Mouse (Mus musculus): ENCODE data around the gene Cand2. TPM values are rescaled to one million over a fixed set of nuclear protein-coding genes. Genes with fewer than 3 reads are reported as not detected.

The Cand2 gene
- polyA plus RNA-seq, 1 experiment: 31.3 TPM

DNA sequence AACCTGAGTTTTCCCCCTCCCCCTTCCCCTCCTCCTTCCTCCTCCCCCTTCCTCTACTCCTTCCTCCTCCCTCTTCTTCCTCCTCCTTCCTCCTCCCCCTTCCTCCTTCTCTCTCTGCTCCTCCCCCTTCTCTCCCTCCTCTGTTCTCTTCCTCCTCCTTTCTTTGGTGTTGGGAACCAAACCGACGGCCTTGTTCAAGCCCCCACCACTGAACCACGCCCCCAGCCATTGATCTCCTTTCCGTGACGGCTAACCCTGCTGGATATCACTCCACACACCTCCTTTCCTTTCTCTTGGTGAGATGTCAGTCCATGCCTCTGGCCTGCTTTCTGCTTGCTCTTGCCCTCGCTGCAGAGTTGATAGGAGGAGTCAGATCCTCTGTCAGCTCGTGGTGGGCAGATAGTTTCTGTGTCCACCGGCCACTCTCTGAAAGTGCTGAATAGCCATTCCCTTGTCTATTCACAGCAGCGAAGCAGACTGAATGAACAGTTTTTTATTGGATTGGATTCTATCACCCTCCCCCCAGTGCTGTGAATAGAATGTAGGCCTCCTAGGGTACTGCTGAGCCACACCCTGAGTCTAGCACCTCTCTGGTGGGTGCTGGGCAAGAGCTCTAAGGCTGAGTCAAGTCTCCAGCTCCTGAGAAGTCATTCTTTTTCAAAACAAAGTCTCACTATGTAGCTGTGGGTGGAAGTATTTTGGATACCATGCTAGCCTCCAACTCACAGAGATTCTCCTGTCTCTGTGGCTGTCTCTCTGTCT is 12.2 kb upstream of the Cand2 start, which contains the start of gene Tmem40:
Tmem40 (minus strand) TSS at position 416 of the 762 bp plus-strand sequence.
- H3K79me2 ChIP-seq (ENCODE audit: control insufficient read depth, insufficient read depth): no peaks in the 10 kb centered on the region
- no peak within 1 kb of the TSS for H3K4me2 ChIP-seq (ENCODE audit: low read depth)
- H3K27me3 ChIP-seq (ENCODE audit: control insufficient read depth, insufficient read depth, insufficient read length): no peaks in the 10 kb centered on the region
- no peaks in the 10 kb centered on the region for H3K36me3 ChIP-seq (ENCODE audit: control insufficient read depth, insufficient read depth)
- no peak within 1 kb of the TSS for H3K4me3 ChIP-seq
- H3ac ChIP-seq (ENCODE audit: control insufficient read depth, insufficient read length): no peak within 1 kb of the TSS
- TF ChIP-seq MYOD1 (IDR thresholded peaks at IDR 0.05; ENCODE audit: control insufficient read depth in 1 of 3, insufficient read length in 2 of 3, low read depth in 2 of 3): no peak
- TF ChIP-seq TCF3 (IDR thresholded peaks at IDR 0.05; ENCODE audit: insufficient read length, low read depth): no peak
- TF ChIP-seq SRF (IDR thresholded peaks at IDR 0.05; ENCODE audit: control insufficient read depth, insufficient read length, low read depth): no peak
- no peak for TF ChIP-seq E2F4 (IDR thresholded peaks at IDR 0.05; ENCODE audit: insufficient read depth)
- TF ChIP-seq POLR2A (IDR thresholded peaks at IDR 0.05; ENCODE audit: insufficient read length, low read depth): no peak
- no peak for TF ChIP-seq CEBPB (IDR thresholded peaks at IDR 0.05; ENCODE audit: insufficient read depth, poor library complexity, severe bottlenecking)
- no peak for TF ChIP-seq POLR2AphosphoS2 (IDR thresholded peaks at IDR 0.05; ENCODE audit: insufficient read length, low read depth)
- no peak for TF ChIP-seq MAX (IDR thresholded peaks at IDR 0.05; ENCODE audit: low read depth)

GRCm38 (mm10) chr6:115764179-115764578 is 10.2 kb upstream of the Cand2 start:
- Histone ChIP-seq H3K4me3 (no peak overlapping the region), H3K36me3 (ENCODE audit: control insufficient read depth, insufficient read depth) (no peaks in the 10 kb centered on the region), H3ac (ENCODE audit: control insufficient read depth, insufficient read length) (no peak overlapping the region), H3K79me2 (ENCODE audit: control insufficient read depth, insufficient read depth) (no peaks in the 10 kb centered on the region), H3K27me3 (ENCODE audit: control insufficient read depth, insufficient read depth, insufficient read length) (no peaks in the 10 kb centered on the region), H3K4me2 (ENCODE audit: low read depth) (no peak overlapping the region)
- peak; percentile 74 for TF ChIP-seq USF1 (IDR thresholded peaks at IDR 0.05; ENCODE audit: low read depth)
- no peak for TF ChIP-seq E2F4 (IDR thresholded peaks at IDR 0.05; ENCODE audit: insufficient read depth)

DNA sequence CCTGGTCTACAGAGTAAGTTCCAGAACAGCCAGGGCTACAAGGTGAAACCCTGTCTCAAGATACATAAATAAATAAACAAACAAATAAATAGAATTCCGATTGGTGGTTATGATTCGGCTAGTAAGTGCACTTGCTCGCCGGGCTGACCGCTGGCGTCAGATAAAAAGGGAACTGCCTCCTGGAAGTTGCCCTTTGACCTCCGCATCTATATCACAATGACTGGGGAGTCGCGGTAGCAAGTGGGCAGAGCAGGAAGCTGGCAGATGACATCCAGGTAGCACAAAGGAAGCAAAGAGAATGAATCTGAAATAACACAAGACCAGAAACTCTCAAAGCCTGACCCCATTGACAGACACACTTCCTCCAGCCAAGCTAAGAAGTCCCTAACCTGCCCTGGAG is 7.0 kb upstream of the Cand2 start:
- no peaks in the 10 kb centered on the region for H3K36me3 ChIP-seq (ENCODE audit: control insufficient read depth, insufficient read depth)
- H3K79me2 ChIP-seq (ENCODE audit: control insufficient read depth, insufficient read depth): no peaks in the 10 kb centered on the region
- TF ChIP-seq TCF3 (IDR thresholded peaks at IDR 0.05; ENCODE audit: insufficient read length, low read depth) (no peak), MYOD1 (IDR thresholded peaks at IDR 0.05; ENCODE audit: control insufficient read depth in 1 of 3, insufficient read length in 2 of 3, low read depth in 2 of 3) (no peak), CEBPB (IDR thresholded peaks at IDR 0.05; ENCODE audit: insufficient read depth, poor library complexity, severe bottlenecking) (no peak), SRF (IDR thresholded peaks at IDR 0.05; ENCODE audit: control insufficient read depth, insufficient read length, low read depth) (no peak), TCF12 (IDR thresholded peaks at IDR 0.05; ENCODE audit: insufficient read depth, poor library complexity, severe bottlenecking) (no peak), E2F4 (IDR thresholded peaks at IDR 0.05; ENCODE audit: insufficient read depth) (no peak), USF1 (IDR thresholded peaks at IDR 0.05; ENCODE audit: low read depth) (no peak), REST (IDR thresholded peaks at IDR 0.05; ENCODE audit: insufficient read depth, insufficient read length) (no peak), POLR2AphosphoS2 (IDR thresholded peaks at IDR 0.05; ENCODE audit: insufficient read length, low read depth) (no peak), MYOG (IDR thresholded peaks at IDR 0.05; ENCODE audit: control insufficient read depth in 1 of 3, insufficient read depth in 1 of 3, insufficient read length in 2 of 3, low read depth in 2 of 3) (no peak), POLR2A (IDR thresholded peaks at IDR 0.05; ENCODE audit: insufficient read length, low read depth) (no peak), MAX (IDR thresholded peaks at IDR 0.05; ENCODE audit: low read depth) (no peak)
- H3K27me3 ChIP-seq (ENCODE audit: control insufficient read depth, insufficient read depth, insufficient read length): no peaks in the 10 kb centered on the region
- no peak overlapping the region for H3K4me3 ChIP-seq
- no peak overlapping the region for H3ac ChIP-seq (ENCODE audit: control insufficient read depth, insufficient read length)
- no peak overlapping the region for H3K4me2 ChIP-seq (ENCODE audit: low read depth)

DNA sequence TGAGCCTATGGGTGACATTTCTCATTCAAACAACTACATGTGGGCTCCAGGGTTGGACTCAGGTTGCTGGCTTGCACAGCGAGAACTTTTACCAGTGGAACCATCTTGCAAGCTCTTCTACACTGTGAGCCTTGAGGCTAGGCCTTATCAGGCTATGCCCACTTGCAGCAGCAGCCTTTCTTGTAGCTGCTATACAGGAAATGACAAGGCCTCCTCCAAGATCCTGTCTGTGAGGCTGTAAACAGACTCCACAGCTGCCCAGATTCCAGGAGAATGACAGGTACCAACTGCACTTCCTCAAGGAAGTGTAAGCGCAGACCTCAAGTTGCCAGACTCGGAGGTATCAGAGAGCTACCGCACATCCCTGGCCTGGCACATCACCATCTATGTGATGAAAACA is 6.1 kb upstream of the Cand2 start:
- Histone ChIP-seq H3K79me2 (ENCODE audit: control insufficient read depth, insufficient read depth) (no peaks in the 10 kb centered on the region), H3K4me2 (ENCODE audit: low read depth) (no peak overlapping the region), H3K36me3 (ENCODE audit: control insufficient read depth, insufficient read depth) (no peaks in the 10 kb centered on the region), H3K27me3 (ENCODE audit: control insufficient read depth, insufficient read depth, insufficient read length) (no peaks in the 10 kb centered on the region), H3ac (ENCODE audit: control insufficient read depth, insufficient read length) (no peak overlapping the region), H3K4me3 (no peak overlapping the region)
- TF ChIP-seq E2F4 (IDR thresholded peaks at IDR 0.05; ENCODE audit: insufficient read depth) (no peak), MYOD1 (IDR thresholded peaks at IDR 0.05; ENCODE audit: control insufficient read depth in 1 of 3, insufficient read length in 2 of 3, low read depth in 2 of 3) (no peak), REST (IDR thresholded peaks at IDR 0.05; ENCODE audit: insufficient read depth, insufficient read length) (no peak), CEBPB (IDR thresholded peaks at IDR 0.05; ENCODE audit: insufficient read depth, poor library complexity, severe bottlenecking) (no peak), MYOG (IDR thresholded peaks at IDR 0.05; ENCODE audit: control insufficient read depth in 1 of 3, insufficient read depth in 1 of 3, insufficient read length in 2 of 3, low read depth in 2 of 3) (no peak), POLR2AphosphoS2 (IDR thresholded peaks at IDR 0.05; ENCODE audit: insufficient read length, low read depth) (no peak), MAX (IDR thresholded peaks at IDR 0.05; ENCODE audit: low read depth) (no peak), TCF12 (IDR thresholded peaks at IDR 0.05; ENCODE audit: insufficient read depth, poor library complexity, severe bottlenecking) (no peak), POLR2A (IDR thresholded peaks at IDR 0.05; ENCODE audit: insufficient read length, low read depth) (no peak), USF1 (IDR thresholded peaks at IDR 0.05; ENCODE audit: low read depth) (no peak)

GRCm38 (mm10) chr6:115770059-115770670 is 4.2 kb upstream of the Cand2 start:
- Histone ChIP-seq H3ac (ENCODE audit: control insufficient read depth, insufficient read length) (no peak overlapping the region), H3K36me3 (ENCODE audit: control insufficient read depth, insufficient read depth) (no peaks in the 10 kb centered on the region), H3K4me3 (no peak overlapping the region), H3K27me3 (ENCODE audit: control insufficient read depth, insufficient read depth, insufficient read length) (no peaks in the 10 kb centered on the region), H3K4me2 (ENCODE audit: low read depth) (no peak overlapping the region), H3K79me2 (ENCODE audit: control insufficient read depth, insufficient read depth) (no peaks in the 10 kb centered on the region)
- TF ChIP-seq SRF (IDR thresholded peaks at IDR 0.05; ENCODE audit: control insufficient read depth, insufficient read length, low read depth): no peak
- TF ChIP-seq POLR2AphosphoS2 (IDR thresholded peaks at IDR 0.05; ENCODE audit: insufficient read length, low read depth): no peak
- no peak for TF ChIP-seq CEBPB (IDR thresholded peaks at IDR 0.05; ENCODE audit: insufficient read depth, poor library complexity, severe bottlenecking)
- no peak for TF ChIP-seq MAX (IDR thresholded peaks at IDR 0.05; ENCODE audit: low read depth)
- no peak for TF ChIP-seq MYOD1 (IDR thresholded peaks at IDR 0.05; ENCODE audit: control insufficient read depth in 1 of 3, insufficient read length in 2 of 3, low read depth in 2 of 3)
- TF ChIP-seq REST (IDR thresholded peaks at IDR 0.05; ENCODE audit: insufficient read depth, insufficient read length): no peak
- TF ChIP-seq TCF12 (IDR thresholded peaks at IDR 0.05; ENCODE audit: insufficient read depth, poor library complexity, severe bottlenecking): no peak
- TF ChIP-seq TCF3 (IDR thresholded peaks at IDR 0.05; ENCODE audit: insufficient read length, low read depth): no peak
- no peak for TF ChIP-seq E2F4 (IDR thresholded peaks at IDR 0.05; ENCODE audit: insufficient read depth)
